Mouse (Mus musculus) liver, embryonic 14.5 days (tissue): ENCODE data around the gene B3gnt2.

ENCODE experiments used
- CTCF ChIP-seq: IDR thresholded peaks from 2 replicates; pipeline ENCODE4 v1.5.1; 2016; ENCODE audit warnings: antibody characterized with exemption, low read depth, control low read depth
- EP300 ChIP-seq: IDR thresholded peaks from 2 replicates; pipeline ENCODE4 v1.6.1; 2016; ENCODE audit warnings: antibody characterized with exemption, low read depth

DNA sequence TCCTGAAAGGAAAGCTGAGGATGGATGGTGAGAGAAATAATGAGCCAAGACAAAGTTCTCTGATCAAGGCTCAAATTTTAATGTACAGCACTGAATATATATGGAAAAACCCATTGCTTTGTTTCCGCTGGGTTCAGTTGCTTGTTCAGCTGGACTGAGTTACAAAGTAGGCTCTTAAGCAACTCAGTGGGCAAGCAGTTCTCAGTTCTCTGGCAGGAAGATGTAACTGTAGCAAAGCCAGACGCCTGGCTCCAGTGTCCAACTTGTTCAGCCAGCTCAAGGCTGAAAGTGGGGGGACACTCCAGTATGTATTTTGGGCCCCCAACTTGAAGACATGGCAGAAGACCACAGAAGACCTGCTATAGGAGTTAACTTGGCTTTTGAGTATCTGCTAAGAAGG is 72.9 kb downstream of the B3gnt2 start:
- no peak for TF ChIP-seq CTCF
- TF ChIP-seq EP300: no peak
